Mouse (Mus musculus): ENCODE results near the gene Cilp. TPM values are rescaled to one million over a fixed set of nuclear protein-coding genes. Genes with fewer than 3 reads are reported as not detected.
"Not testable (repeated sequence)": the region's sequence is repeated elsewhere in the genome, so short reads cannot be mapped to it uniquely, and the experiment has no call there.

The Cilp gene
- polyA plus RNA-seq, 1 experiment from 2014 or later, result 0.18 TPM

- H3K36me3 ChIP-seq (ENCODE audit: control insufficient read depth, insufficient read depth), result no peaks in the 10 kb centered on the region
- no peaks in the 10 kb centered on the region for H3K4me1 ChIP-seq (replicated peaks; ENCODE audit: control insufficient read depth, insufficient read depth, low read length)
- WGBS, result 91% methylated on average over 2 of the region's 2 CpGs
- H3K9ac ChIP-seq (replicated peaks; ENCODE audit: low read depth, low read length), result no peak overlapping the region
- no peak overlapping the region for H3K27ac ChIP-seq (ENCODE audit: low read length)
- no peak overlapping the region for H3K4me3 ChIP-seq (replicated peaks; ENCODE audit: low read length)
- no peak overlapping the region for H3K4me2 ChIP-seq (ENCODE audit: low read length)
- H3K9me3 ChIP-seq (ENCODE audit: control insufficient read depth, low read length), result no peaks in the 10 kb centered on the region
- ATAC-seq, result no peak
- H3K27me3 ChIP-seq (replicated peaks; ENCODE audit: control insufficient read depth, insufficient read depth, low read length), result no peaks in the 10 kb centered on the region
Measured at GRCm38 (mm10) chr9:65261591-65262230, 3.3 kb upstream of the Cilp start.

DNA sequence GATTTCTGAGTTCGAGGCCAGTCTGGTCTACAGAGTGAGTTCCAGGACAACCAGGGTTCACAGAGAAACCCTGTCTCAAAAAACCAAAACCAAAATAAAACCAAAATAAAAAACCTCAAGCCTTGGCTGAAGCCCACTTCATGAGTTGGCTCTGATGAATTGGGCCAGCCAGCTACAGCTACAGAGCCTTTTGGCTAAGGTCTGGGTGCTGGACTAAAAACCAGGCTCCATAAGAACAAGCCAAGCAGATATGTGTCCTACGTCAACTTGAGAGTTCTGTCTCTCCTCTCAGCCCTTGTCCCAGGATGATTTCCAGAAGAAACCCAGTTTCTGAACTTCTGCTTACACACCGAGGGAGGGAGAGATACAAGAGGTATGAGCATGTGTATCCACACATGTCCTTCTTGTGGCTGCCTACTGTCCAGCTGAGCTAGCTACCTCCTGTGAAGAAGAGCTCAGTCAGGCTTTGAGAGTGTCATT lies 2.3 kb upstream of the Cilp start:
- peaks cover 3% of the 10 kb centered on the region for H3K4me1 ChIP-seq (replicated peaks; ENCODE audit: control insufficient read depth, insufficient read depth, low read length)
- H3K36me3 ChIP-seq (ENCODE audit: control insufficient read depth, insufficient read depth), result no peaks in the 10 kb centered on the region
- no peak overlapping the region for H3K4me3 ChIP-seq (replicated peaks; ENCODE audit: low read length)
- no peaks in the 10 kb centered on the region for H3K27me3 ChIP-seq (replicated peaks; ENCODE audit: control insufficient read depth, insufficient read depth, low read length)
- H3K9ac ChIP-seq (replicated peaks; ENCODE audit: low read depth, low read length), result no peak overlapping the region
- no peak for ATAC-seq
- 94% methylated on average over 3 of the region's 3 CpGs for WGBS
- H3K9me3 ChIP-seq (ENCODE audit: control insufficient read depth, low read length), result no peaks in the 10 kb centered on the region
- no peak overlapping the region for H3K4me2 ChIP-seq (ENCODE audit: low read length)
- no peak overlapping the region for H3K27ac ChIP-seq (ENCODE audit: low read length)

DNA sequence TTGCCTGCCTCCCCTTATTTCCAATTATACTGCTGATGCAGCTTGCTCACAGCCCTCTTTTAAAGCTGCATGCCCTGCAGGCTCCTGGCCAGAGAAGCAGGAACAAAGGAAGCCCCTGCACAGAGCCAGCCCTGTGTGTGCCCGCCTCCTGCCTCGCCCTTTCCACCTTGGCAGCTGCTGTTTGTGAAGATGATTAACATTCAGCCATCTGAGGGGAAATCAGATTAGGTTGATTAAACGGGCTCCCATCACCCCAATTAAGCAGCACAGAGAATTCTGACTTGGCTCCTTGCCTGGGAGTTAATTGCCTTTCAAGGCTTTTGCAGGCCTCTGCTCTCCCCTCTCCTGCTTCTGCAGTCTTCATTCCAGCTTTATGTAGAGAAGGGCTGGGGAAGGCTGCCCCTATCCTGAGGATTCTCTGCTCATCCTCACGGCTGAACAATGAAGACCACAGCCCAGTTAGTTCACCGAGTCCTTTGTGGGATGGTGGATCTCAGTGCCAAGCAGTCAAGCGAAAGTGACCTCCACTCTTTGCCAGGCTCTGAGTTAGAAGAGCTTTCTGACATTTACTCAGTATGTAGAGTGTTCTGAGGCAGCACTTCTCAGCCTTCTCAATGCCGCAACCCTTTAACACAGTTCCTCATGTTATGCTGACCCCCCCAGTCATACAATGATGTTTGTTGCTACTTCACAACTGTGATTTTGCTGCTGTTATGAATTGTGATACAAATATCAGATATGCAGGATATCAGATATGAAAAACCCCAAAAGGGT lies 2.9 kb downstream of the Cilp start:
- Histone ChIP-seq H3K27ac (ENCODE audit: low read length) (peak overlapping the region; percentile 91), H3K27me3 (replicated peaks; ENCODE audit: control insufficient read depth, insufficient read depth, low read length) (no peaks in the 10 kb centered on the region), H3K4me3 (replicated peaks; ENCODE audit: low read length) (no peak overlapping the region), H3K4me1 (replicated peaks; ENCODE audit: control insufficient read depth, insufficient read depth, low read length) (peaks cover 11% of the 10 kb centered on the region), H3K36me3 (ENCODE audit: control insufficient read depth, insufficient read depth) (no peaks in the 10 kb centered on the region), H3K4me2 (ENCODE audit: low read length) (no peak overlapping the region), H3K9me3 (ENCODE audit: control insufficient read depth, low read length) (no peaks in the 10 kb centered on the region), H3K9ac (replicated peaks; ENCODE audit: low read depth, low read length) (peak overlapping the region; percentile 48)
- 6% methylated on average over 7 of the region's 7 CpGs for WGBS
- peak; percentile 98 for ATAC-seq

DNA sequence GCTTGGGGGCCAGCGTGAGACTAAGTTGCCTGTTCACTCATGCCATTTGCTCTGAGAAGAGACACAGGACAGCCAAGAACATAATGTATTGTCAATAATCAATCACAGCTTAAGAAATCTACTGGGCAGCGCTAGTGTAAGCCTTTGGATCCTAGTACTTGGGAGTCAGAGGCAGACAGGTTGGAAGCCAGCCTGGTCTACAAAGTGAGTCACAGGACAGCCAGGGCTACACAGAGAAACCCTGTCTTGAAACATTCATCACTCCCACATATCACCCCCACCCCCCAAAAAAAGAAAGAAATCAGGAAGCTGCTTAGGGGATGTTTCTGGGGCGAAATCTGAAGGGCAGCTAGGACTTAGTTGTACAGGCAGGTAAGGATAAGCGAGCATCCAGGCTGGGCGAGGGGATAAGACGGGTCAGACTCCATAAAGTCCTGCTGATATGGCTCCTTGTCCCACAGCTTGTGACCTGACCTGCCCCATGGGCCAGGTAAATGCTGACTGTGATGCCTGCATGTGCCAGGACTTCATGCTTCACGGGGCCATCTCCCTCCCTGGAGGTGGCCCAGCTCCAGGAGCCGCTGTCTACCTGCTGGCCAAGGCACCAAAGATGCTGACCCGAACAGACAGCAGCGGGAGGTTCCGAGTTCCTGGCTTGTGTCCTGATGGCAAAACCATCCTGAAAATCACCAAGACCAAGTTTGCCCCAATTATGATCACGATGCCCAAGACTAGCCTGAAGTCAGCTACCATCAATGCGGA lies 8.2 kb downstream of the Cilp start:
- no peak overlapping the region for H3K27ac ChIP-seq (ENCODE audit: low read length)
- WGBS, result 87% methylated on average over 13 of the region's 13 CpGs
- H3K4me3 ChIP-seq (replicated peaks; ENCODE audit: low read length), result no peak overlapping the region
- ATAC-seq, result no peak
- peaks cover 3% of the 10 kb centered on the region for H3K4me1 ChIP-seq (replicated peaks; ENCODE audit: control insufficient read depth, insufficient read depth, low read length)
- no peaks in the 10 kb centered on the region for H3K9me3 ChIP-seq (ENCODE audit: control insufficient read depth, low read length)
- H3K4me2 ChIP-seq (ENCODE audit: low read length), result no peak overlapping the region
- no peaks in the 10 kb centered on the region for H3K36me3 ChIP-seq (ENCODE audit: control insufficient read depth, insufficient read depth)
- no peak overlapping the region for H3K9ac ChIP-seq (replicated peaks; ENCODE audit: low read depth, low read length)
- H3K27me3 ChIP-seq (replicated peaks; ENCODE audit: control insufficient read depth, insufficient read depth, low read length), result no peaks in the 10 kb centered on the region

DNA sequence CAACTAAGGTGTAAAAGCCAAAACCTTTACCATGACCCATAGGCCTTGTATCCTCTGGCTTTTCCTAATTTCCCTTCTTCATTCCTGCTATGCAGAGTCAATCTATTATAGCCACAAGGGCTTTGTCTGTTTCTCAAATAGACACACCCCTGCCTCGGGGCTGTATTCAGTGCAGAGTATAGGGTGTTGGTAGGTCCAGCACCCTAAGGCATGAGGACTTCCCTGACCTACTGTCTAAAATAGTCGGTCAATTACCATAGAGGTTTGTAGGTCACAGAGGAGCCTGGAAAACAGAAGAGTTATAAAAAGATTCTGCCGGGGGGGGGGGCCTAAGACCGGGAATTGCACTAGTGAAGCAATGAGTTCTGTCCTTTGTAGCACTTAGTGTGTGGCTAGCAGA lies 8.9 kb downstream of the Cilp start:
- ATAC-seq, result no peak
- H3K9me3 ChIP-seq (ENCODE audit: control insufficient read depth, low read length), result no peaks in the 10 kb centered on the region
- no peaks in the 10 kb centered on the region for H3K4me1 ChIP-seq (replicated peaks; ENCODE audit: control insufficient read depth, insufficient read depth, low read length)
- WGBS, result 81% methylated on average over 4 of the region's 4 CpGs
- H3K36me3 ChIP-seq (ENCODE audit: control insufficient read depth, insufficient read depth), result no peaks in the 10 kb centered on the region
- H3K27ac ChIP-seq (ENCODE audit: low read length), result no peak overlapping the region
- no peak overlapping the region for H3K4me2 ChIP-seq (ENCODE audit: low read length)
- H3K27me3 ChIP-seq (replicated peaks; ENCODE audit: control insufficient read depth, insufficient read depth, low read length), result no peaks in the 10 kb centered on the region
- no peak overlapping the region for H3K4me3 ChIP-seq (replicated peaks; ENCODE audit: low read length)
- H3K9ac ChIP-seq (replicated peaks; ENCODE audit: low read depth, low read length), result no peak overlapping the region

- not testable (repeated sequence) for H3K4me2 ChIP-seq (ENCODE audit: low read length); H3K36me3 ChIP-seq (ENCODE audit: control insufficient read depth, insufficient read depth); H3K9ac ChIP-seq (replicated peaks; ENCODE audit: low read depth, low read length); H3K27me3 ChIP-seq (replicated peaks; ENCODE audit: control insufficient read depth, insufficient read depth, low read length); H3K4me3 ChIP-seq (replicated peaks; ENCODE audit: low read length); H3K4me1 ChIP-seq (replicated peaks; ENCODE audit: control insufficient read depth, insufficient read depth, low read length); H3K27ac ChIP-seq (ENCODE audit: low read length); H3K9me3 ChIP-seq (ENCODE audit: control insufficient read depth, low read length); ATAC-seq
- WGBS, result 75% methylated on average over 3 of the region's 3 CpGs
Measured at GRCm38 (mm10) chr9:65274851-65275250, 9.9 kb downstream of the Cilp start.

- H3K4me1 ChIP-seq (replicated peaks; ENCODE audit: control insufficient read depth, insufficient read depth, low read length), result no peaks in the 10 kb centered on the region
- H3K4me3 ChIP-seq (replicated peaks; ENCODE audit: low read length), result no peak overlapping the region
- ATAC-seq, result no peak
- no peaks in the 10 kb centered on the region for H3K27me3 ChIP-seq (replicated peaks; ENCODE audit: control insufficient read depth, insufficient read depth, low read length)
- H3K27ac ChIP-seq (ENCODE audit: low read length), result no peak overlapping the region
- no peak overlapping the region for H3K9ac ChIP-seq (replicated peaks; ENCODE audit: low read depth, low read length)
- H3K4me2 ChIP-seq (ENCODE audit: low read length), result no peak overlapping the region
- H3K36me3 ChIP-seq (ENCODE audit: control insufficient read depth, insufficient read depth), result no peaks in the 10 kb centered on the region
- no peaks in the 10 kb centered on the region for H3K9me3 ChIP-seq (ENCODE audit: control insufficient read depth, low read length)
- 87% methylated on average over 4 of the region's 4 CpGs for WGBS
Measured at GRCm38 (mm10) chr9:65275810-65276530, 11.0 kb downstream of the Cilp start.

DNA sequence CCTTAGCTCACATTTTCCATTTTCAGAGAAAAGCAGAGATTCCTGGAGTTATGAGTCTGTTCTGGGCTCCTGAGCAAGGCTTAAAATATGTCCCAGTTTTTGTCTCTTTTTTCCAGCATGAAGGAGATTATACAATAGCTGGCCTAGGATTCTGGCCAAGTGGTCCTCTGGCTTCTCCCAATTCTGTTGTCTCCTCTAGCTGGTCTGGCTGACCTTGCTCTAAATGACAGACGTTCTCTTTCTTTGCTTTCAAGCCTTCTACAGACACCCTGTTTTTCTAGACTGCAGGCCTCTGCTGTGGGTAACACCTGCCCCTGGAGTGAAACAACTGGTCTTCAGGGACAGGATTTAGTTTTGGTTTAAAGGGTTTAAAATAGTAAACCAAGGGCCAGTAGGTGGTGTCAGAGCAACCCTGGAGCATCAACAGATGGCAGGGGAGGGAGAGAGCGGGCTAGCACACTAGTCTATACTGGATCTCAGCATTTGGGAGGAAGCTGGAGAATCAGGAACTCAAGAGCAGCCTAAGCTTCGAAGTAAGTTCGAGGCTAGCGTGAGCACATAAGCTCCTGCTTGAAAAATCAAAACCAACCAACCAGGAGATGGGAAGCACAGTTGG lies 16.7 kb downstream of the Cilp start:
- H3K27ac ChIP-seq (ENCODE audit: low read length), result no peak overlapping the region
- no peaks in the 10 kb centered on the region for H3K27me3 ChIP-seq (replicated peaks; ENCODE audit: control insufficient read depth, insufficient read depth, low read length)
- no peaks in the 10 kb centered on the region for H3K36me3 ChIP-seq (ENCODE audit: control insufficient read depth, insufficient read depth)
- WGBS, result 73% methylated on average over 5 of the region's 5 CpGs
- no peaks in the 10 kb centered on the region for H3K9me3 ChIP-seq (ENCODE audit: control insufficient read depth, low read length)
- H3K9ac ChIP-seq (replicated peaks; ENCODE audit: low read depth, low read length), result no peak overlapping the region
- no peak overlapping the region for H3K4me2 ChIP-seq (ENCODE audit: low read length)
- no peak overlapping the region for H3K4me3 ChIP-seq (replicated peaks; ENCODE audit: low read length)
- no peaks in the 10 kb centered on the region for H3K4me1 ChIP-seq (replicated peaks; ENCODE audit: control insufficient read depth, insufficient read depth, low read length)
- ATAC-seq, result no peak

Data from forebrain, embryonic 16.5 days (tissue).